Mouse (Mus musculus): ENCODE results near the gene Rab3a. TPM values are rescaled to one million over a fixed set of nuclear protein-coding genes. Genes with fewer than 3 reads are reported as not detected.
A peak's percentile ranks its signal among the peaks of the same experiment; 100 is the strongest.

The Rab3a gene
- polyA plus RNA-seq, 1 experiment from 2014 or later: 12.9 TPM

- H3K9ac ChIP-seq: no peak overlapping the region
- H3K4me3 ChIP-seq: no peak overlapping the region
- H3K36me3 ChIP-seq: peaks cover 7% of the 10 kb centered on the region
- no peak for ATAC-seq (ENCODE audit: borderline replicate concordance, extremely low read depth, low FRiP score, low TSS enrichment)
- H3K4me1 ChIP-seq: peaks cover 53% of the 10 kb centered on the region
- 5% methylated on average over 3 of the region's 3 CpGs for WGBS
- H3K27ac ChIP-seq: no peak overlapping the region
- H3K27me3 ChIP-seq: no peaks in the 10 kb centered on the region
- no peak overlapping the region for H3K4me2 ChIP-seq
- H3K9me3 ChIP-seq: no peaks in the 10 kb centered on the region
These were observed 8.9 kb downstream of the Rab3a start for GRCm38 (mm10) chr8:70763354-70763753.

- Histone ChIP-seq H3K4me3 (no peak overlapping the region), H3K27ac (no peak overlapping the region), H3K4me1 (peaks cover 47% of the 10 kb centered on the region), H3K4me2 (no peak overlapping the region), H3K27me3 (no peaks in the 10 kb centered on the region), H3K9me3 (no peaks in the 10 kb centered on the region), H3K9ac (no peak overlapping the region), H3K36me3 (peaks cover 13% of the 10 kb centered on the region)
- ATAC-seq (ENCODE audit: borderline replicate concordance, extremely low read depth, low FRiP score, low TSS enrichment): no peak
- WGBS: 65% methylated on average over 8 of the region's 8 CpGs
These were observed 9.5 kb downstream of the Rab3a start for GRCm38 (mm10) chr8:70764026-70764425.

GRCm38 (mm10) chr8:70764676-70765075, 10.2 kb downstream of the Rab3a start:
- 84% methylated on average over 13 of the region's 13 CpGs for WGBS
- Histone ChIP-seq H3K9me3 (no peaks in the 10 kb centered on the region), H3K36me3 (peaks cover 14% of the 10 kb centered on the region), H3K4me1 (peaks cover 41% of the 10 kb centered on the region), H3K4me3 (no peak overlapping the region), H3K27ac (no peak overlapping the region), H3K4me2 (peak overlapping the region; percentile 97; the same call in 1 of the 2 replicates), H3K27me3 (no peaks in the 10 kb centered on the region), H3K9ac (no peak overlapping the region)
- no peak for ATAC-seq (ENCODE audit: borderline replicate concordance, extremely low read depth, low FRiP score, low TSS enrichment)

- Histone ChIP-seq H3K9me3 (no peaks in the 10 kb centered on the region), H3K27ac (no peak overlapping the region), H3K9ac (no peak overlapping the region; the same call in 1 of the 2 replicates), H3K27me3 (no peaks in the 10 kb centered on the region), H3K4me1 (peaks cover 35% of the 10 kb centered on the region), H3K4me2 (peak overlapping the region; percentile 97), H3K4me3 (peak overlapping the region; percentile 52), H3K36me3 (peaks cover 19% of the 10 kb centered on the region)
- ATAC-seq (ENCODE audit: borderline replicate concordance, extremely low read depth, low FRiP score, low TSS enrichment): no peak
- 61% methylated on average over 9 of the region's 9 CpGs for WGBS
These were observed 10.8 kb downstream of the Rab3a start for GRCm38 (mm10) chr8:70765329-70765728.

GRCm38 (mm10) chr8:70765838-70766570, 11.5 kb downstream of the Rab3a start:
- no peak for ATAC-seq (ENCODE audit: borderline replicate concordance, extremely low read depth, low FRiP score, low TSS enrichment)
- 1% methylated on average over 34 of the region's 34 CpGs for WGBS
- Histone ChIP-seq H3K9ac (peak overlapping the region; percentile 61), H3K4me1 (peaks cover 34% of the 10 kb centered on the region), H3K27me3 (no peaks in the 10 kb centered on the region), H3K4me3 (peak overlapping the region; percentile 52), H3K4me2 (peak overlapping the region; percentile 97), H3K36me3 (peaks cover 26% of the 10 kb centered on the region), H3K9me3 (no peaks in the 10 kb centered on the region), H3K27ac (peak overlapping the region; percentile 70)

GRCm38 (mm10) chr8:70766571-70767440, 12.3 kb downstream of the Rab3a start:
- peak; percentile 72 for ATAC-seq (ENCODE audit: borderline replicate concordance, extremely low read depth, low FRiP score, low TSS enrichment)
- peaks cover 27% of the 10 kb centered on the region for H3K4me1 ChIP-seq
- 6% methylated on average over 21 of the region's 21 CpGs for WGBS
- H3K9ac ChIP-seq: peak overlapping the region; percentile 61
- H3K4me3 ChIP-seq: peak overlapping the region; percentile 52
- H3K9me3 ChIP-seq: no peaks in the 10 kb centered on the region
- H3K27ac ChIP-seq: peak overlapping the region; percentile 70
- H3K4me2 ChIP-seq: peak overlapping the region; percentile 97
- H3K36me3 ChIP-seq: peaks cover 34% of the 10 kb centered on the region
- no peaks in the 10 kb centered on the region for H3K27me3 ChIP-seq

- Histone ChIP-seq H3K4me1 (peaks cover 28% of the 10 kb centered on the region), H3K4me3 (no peak overlapping the region), H3K4me2 (no peak overlapping the region; the same call in 1 of the 2 replicates), H3K9ac (no peak overlapping the region), H3K36me3 (peaks cover 38% of the 10 kb centered on the region), H3K27ac (no peak overlapping the region; the same call in 1 of the 2 replicates), H3K9me3 (no peaks in the 10 kb centered on the region), H3K27me3 (no peaks in the 10 kb centered on the region)
- 74% methylated on average over 6 of the region's 6 CpGs for WGBS
- ATAC-seq (ENCODE audit: borderline replicate concordance, extremely low read depth, low FRiP score, low TSS enrichment): no peak
These were observed 13.0 kb downstream of the Rab3a start for GRCm38 (mm10) chr8:70767503-70767902.

- Histone ChIP-seq H3K36me3 (peaks cover 38% of the 10 kb centered on the region), H3K9me3 (no peaks in the 10 kb centered on the region)
- 93% methylated on average over 32 of the region's 32 CpGs for WGBS
These were observed 13.8 kb downstream of the Rab3a start for GRCm38 (mm10) chr8:70768231-70768776.

GRCm38 (mm10) chr8:70768956-70769355, 14.5 kb downstream of the Rab3a start:
- peaks cover 38% of the 10 kb centered on the region for H3K36me3 ChIP-seq
- no peak overlapping the region for H3K4me2 ChIP-seq
- no peaks in the 10 kb centered on the region for H3K27me3 ChIP-seq
- H3K27ac ChIP-seq: no peak overlapping the region
- H3K9ac ChIP-seq: no peak overlapping the region
- H3K9me3 ChIP-seq: no peaks in the 10 kb centered on the region
- peaks cover 40% of the 10 kb centered on the region for H3K4me1 ChIP-seq
- 80% methylated on average over 16 of the region's 16 CpGs for WGBS
- no peak overlapping the region for H3K4me3 ChIP-seq
- no peak for ATAC-seq (ENCODE audit: borderline replicate concordance, extremely low read depth, low FRiP score, low TSS enrichment)

More at GRCm38 (mm10) chr8:70768231-70768776, 13.8 kb downstream of the Rab3a start:
- Histone ChIP-seq H3K27ac (no peak overlapping the region), H3K4me2 (no peak overlapping the region), H3K4me3 (no peak overlapping the region), H3K9ac (no peak overlapping the region), H3K4me1 (peaks cover 36% of the 10 kb centered on the region), H3K27me3 (no peaks in the 10 kb centered on the region)
- no peak for ATAC-seq (ENCODE audit: borderline replicate concordance, extremely low read depth, low FRiP score, low TSS enrichment)

- WGBS: 6% methylated on average over 26 of the region's 26 CpGs
- H3K4me3 ChIP-seq: no peak overlapping the region
- no peaks in the 10 kb centered on the region for H3K27me3 ChIP-seq
- H3K36me3 ChIP-seq: peaks cover 38% of the 10 kb centered on the region
- H3K4me2 ChIP-seq: no peak overlapping the region
- no peak overlapping the region for H3K9ac ChIP-seq
- H3K4me1 ChIP-seq: peaks cover 44% of the 10 kb centered on the region
- no peak overlapping the region for H3K27ac ChIP-seq
- ATAC-seq (ENCODE audit: borderline replicate concordance, extremely low read depth, low FRiP score, low TSS enrichment): peak; percentile 23; the same call in 1 of the 2 replicates
- H3K9me3 ChIP-seq: no peaks in the 10 kb centered on the region
These were observed 14.9 kb downstream of the Rab3a start for GRCm38 (mm10) chr8:70769359-70769758.

GRCm38 (mm10) chr8:70769858-70770257, 15.4 kb downstream of the Rab3a start:
- no peak overlapping the region for H3K27ac ChIP-seq
- peaks cover 38% of the 10 kb centered on the region for H3K36me3 ChIP-seq
- peaks cover 49% of the 10 kb centered on the region for H3K4me1 ChIP-seq
- H3K4me3 ChIP-seq: no peak overlapping the region
- 66% methylated on average over 12 of the region's 12 CpGs for WGBS
- H3K9ac ChIP-seq: no peak overlapping the region
- no peaks in the 10 kb centered on the region for H3K27me3 ChIP-seq
- H3K9me3 ChIP-seq: no peaks in the 10 kb centered on the region
- ATAC-seq (ENCODE audit: borderline replicate concordance, extremely low read depth, low FRiP score, low TSS enrichment): no peak
- no peak overlapping the region for H3K4me2 ChIP-seq
